10 mouse cellular contexts compared by ENCODE assay signal in genomic region chr15:78544561-78545001, GRCm38 (mm10). TPM values are rescaled to one million over a fixed set of nuclear protein-coding genes. Genes with fewer than 3 reads are reported as not detected.
DNase-seq lines count a peak whose midpoint lies in the region; ATAC-seq lines count a peak whose summit lies in the region.
"Had no signal": no experiment of that assay in that cellular context is flagged by ENCODE, and none has a peak within 500 bp of the region (broad histone marks: within the 10 kb centered on the region; RNA-seq: fewer than 3 reads in every experiment).

TSS of gene Sstr3 (minus strand) at chr15:78544685.

- H3K27me3 ChIP-seq in kidney, embryonic 15.5 days = peaks cover 6% of the 10 kb centered on the region; the same call in 1 of the 2 replicates
- H3K27me3 ChIP-seq in embryonic facial prominence, embryonic 13.5 days = peaks cover 47% of the 10 kb centered on the region

- H3K4me1 ChIP-seq in kidney, embryonic 15.5 days = peaks cover 36% of the 10 kb centered on the region
- peaks cover 12% of the 10 kb centered on the region for H3K4me1 ChIP-seq in embryonic facial prominence, embryonic 13.5 days
- H3K4me1 ChIP-seq: embryonic facial prominence, embryonic 12.5 days had no signal

- H3K27ac ChIP-seq in kidney, embryonic 15.5 days = no peak within 1 kb of the TSS
- no peak within 1 kb of the TSS for H3K27ac ChIP-seq in embryonic facial prominence, embryonic 13.5 days
- H3K27ac ChIP-seq: embryonic facial prominence, embryonic 12.5 days had no signal

- H3K4me3 ChIP-seq in kidney, embryonic 15.5 days (replicated peaks) = peak within 1 kb of the TSS; percentile 8; the same call in 1 of the 2 replicates
- H3K4me3 ChIP-seq in embryonic facial prominence, embryonic 13.5 days = no peak within 1 kb of the TSS
- H3K4me3 ChIP-seq: embryonic facial prominence, embryonic 12.5 days had no signal

- no peak for DNase-seq in kidney, postnatal 10 days
- peak in 1 of 2 experiments; percentile 72 for DNase-seq in left cerebral cortex, adult 8-10 months (ENCODE audit: low spot score in 2 of 2)
- DNase-seq in right cerebral cortex, postnatal 10 days (ENCODE audit: low spot score in 2 of 2) = peak; percentile 58 to 72
- DNase-seq in thymus, postnatal 14 days = no peak
- no peak for DNase-seq in heart, postnatal 4 days
- DNase-seq in testis, postnatal 10 days (ENCODE audit: low spot score) = no peak

- ATAC-seq in kidney, embryonic 15.5 days (replicated peaks; ENCODE audit: low FRiP score) = 0 out of 2 replicates have a peak, but pooled peaks have one; percentile 28
- ATAC-seq in embryonic facial prominence, embryonic 13.5 days (ENCODE audit: insufficient number of reproducible peaks, insufficient read depth, low FRiP score, low TSS enrichment, low read depth) = no peak

- peak within 1 kb of the TSS; percentile 48 for H3K4me2 ChIP-seq in kidney, embryonic 15.5 days
- no peak within 1 kb of the TSS for H3K4me2 ChIP-seq in embryonic facial prominence, embryonic 13.5 days
- H3K4me2 ChIP-seq: embryonic facial prominence, embryonic 12.5 days had no signal

- no peaks in the 10 kb centered on the region for H3K9me3 ChIP-seq in kidney, embryonic 15.5 days (replicated peaks)
- no peaks in the 10 kb centered on the region for H3K9me3 ChIP-seq in embryonic facial prominence, embryonic 13.5 days
- H3K9me3 ChIP-seq: embryonic facial prominence, embryonic 12.5 days had no signal

- H3K36me3 ChIP-seq in kidney, embryonic 15.5 days = no peaks in the 10 kb centered on the region
- no peaks in the 10 kb centered on the region for H3K36me3 ChIP-seq in embryonic facial prominence, embryonic 13.5 days
- H3K36me3 ChIP-seq: embryonic facial prominence, embryonic 12.5 days had no signal

- no peak within 1 kb of the TSS for H3K9ac ChIP-seq in kidney, embryonic 15.5 days
- 0 out of 2 replicates have a peak within 1 kb of the TSS, but pooled peaks have one; percentile 32 for H3K9ac ChIP-seq in embryonic facial prominence, embryonic 13.5 days
- H3K9ac ChIP-seq: embryonic facial prominence, embryonic 12.5 days had no signal

- 5% methylated on average over 14 of the region's 14 CpGs for WGBS in kidney, embryonic 15.5 days
- 15% methylated on average over 14 of the region's 14 CpGs for WGBS in embryonic facial prominence, embryonic 13.5 days

RNA-seq across cellular contexts. Expression of gene Sstr3, which starts in this region (rescaled TPM):
- polyA plus RNA-seq in kidney, embryonic 15.5 days (2015; fragmentation: Nextera tagmentation; extraction: Ambion mirVana) = 0.30 and 0.58 TPM in 2 replicates
- 0.45 TPM in 1 of 2 replicates, not detected in the other for polyA plus RNA-seq in embryonic facial prominence, embryonic 13.5 days (2015; fragmentation: Nextera tagmentation; extraction: Ambion mirVana)
- total RNA-seq in left cerebral cortex, adult 8-10 months (2022) = 10 to 100 TPM; 16.2 to 23.4 (median 18.3) TPM
- total RNA-seq in heart, postnatal 4 days (2021) = under 1 TPM; 0.07 TPM
- polyA plus RNA-seq: embryonic facial prominence, embryonic 12.5 days; liver, adult 2 months had no signal

Comparison
In these comparisons a context has a peak if more than half of its experiments do, and no peak if none do; other contexts are left out.
1. RNA of gene Sstr3 (total RNA-seq): 16.2 to 23.4 TPM in left cerebral cortex, adult 8-10 months; 0.07 TPM in heart, postnatal 4 days; every median in the first group is over 10 times any median in the second.
2. Peak in ATAC-seq, H3K4me3 ChIP-seq and H3K4me2 ChIP-seq in kidney, embryonic 15.5 days; RNA of the gene not detected or under 1 TPM.
3. DNase-seq: peak in right cerebral cortex, postnatal 10 days (2 of 2); none in kidney, postnatal 10 days (single experiment), thymus, postnatal 14 days (single experiment), heart, postnatal 4 days (single experiment) and testis, postnatal 10 days (single experiment).